In genomic region chr13:112740073-112740472, GRCm38 (mm10) we compare ENCODE assay signal across 25 mouse cellular contexts.
"Had no signal": no experiment of that assay in that cellular context is flagged by ENCODE, and none has a peak within 500 bp of the region (broad histone marks: within the 10 kb centered on the region; RNA-seq: fewer than 3 reads in every experiment).

No protein-coding gene starts in this region.

- H3K4me3 ChIP-seq: heart, embryonic 13.5 days; heart, embryonic 15.5 days; hindbrain, embryonic 13.5 days; hindbrain, embryonic 15.5 days; kidney, embryonic 15.5 days; limb, embryonic 10.5 days; limb, embryonic 12.5 days; liver, embryonic 12.5 days; liver, embryonic 15.5 days had no signal

- H3K36me3 ChIP-seq: heart, embryonic 13.5 days; heart, embryonic 15.5 days; hindbrain, embryonic 15.5 days; kidney, embryonic 15.5 days; limb, embryonic 10.5 days; limb, embryonic 12.5 days; liver, embryonic 12.5 days; liver, embryonic 15.5 days had no signal

- H3K27me3 ChIP-seq: heart, embryonic 13.5 days; heart, embryonic 15.5 days; hindbrain, embryonic 13.5 days; hindbrain, embryonic 15.5 days; kidney, embryonic 15.5 days; limb, embryonic 12.5 days; liver, embryonic 15.5 days had no signal

- H3K4me1 ChIP-seq: hindbrain, embryonic 13.5 days; hindbrain, embryonic 15.5 days had no signal

- H3K4me2 ChIP-seq: heart, embryonic 11.5 days; heart, embryonic 13.5 days; heart, embryonic 15.5 days; hindbrain, embryonic 13.5 days; hindbrain, embryonic 15.5 days; kidney, embryonic 15.5 days; limb, embryonic 12.5 days; liver, embryonic 12.5 days; liver, embryonic 15.5 days had no signal

- DNase-seq: gastrocnemius, postnatal 14 days; gastrocnemius, postnatal 36 days; heart, adult 18-20 months; heart, postnatal 14 days; heart, postnatal 36 days; kidney, adult 11 months; kidney, adult 2 months; kidney, adult 9 months; kidney, postnatal 14 days; kidney, postnatal 36 days; layer of hippocampus, adult 9-11 months; layer of hippocampus, postnatal 36 days had no signal

- H3K9me3 ChIP-seq: heart, embryonic 13.5 days; heart, embryonic 15.5 days; hindbrain, embryonic 13.5 days; hindbrain, embryonic 15.5 days; kidney, embryonic 15.5 days; limb, embryonic 10.5 days; limb, embryonic 12.5 days; liver, embryonic 12.5 days; liver, embryonic 15.5 days had no signal

- H3K27ac ChIP-seq: heart, embryonic 13.5 days; heart, embryonic 15.5 days; hindbrain, embryonic 13.5 days; hindbrain, embryonic 15.5 days; hindbrain, postnatal 0 days; kidney, embryonic 15.5 days; kidney, postnatal 0 days; limb, embryonic 10.5 days; limb, embryonic 12.5 days; liver, embryonic 12.5 days; liver, embryonic 15.5 days had no signal

- H3K9ac ChIP-seq: heart, embryonic 13.5 days; heart, embryonic 15.5 days; hindbrain, embryonic 13.5 days; hindbrain, embryonic 15.5 days; kidney, embryonic 15.5 days; limb, embryonic 12.5 days; liver, embryonic 12.5 days; liver, embryonic 15.5 days had no signal

- ATAC-seq: hindbrain, postnatal 0 days; intestine, embryonic 16.5 days; liver, embryonic 12.5 days had no signal
